Mouse (Mus musculus) splenic B cell, adult 2 months (primary cell): ENCODE results near the gene Gm8281.
"Not testable (repeated sequence)": the region's sequence is repeated elsewhere in the genome, so short reads cannot be mapped to it uniquely, and the experiment has no call there.

Source experiments
- DNase-seq: peaks from one replicate; pipeline ENCODE4 v3.0.0-alpha.2; 2011; ENCODE audit warnings: low read depth, low spot score
- H3K27me3 ChIP-seq: 2 replicates; pipeline ENCODE4 v1.6.1; 2012; ENCODE audit warnings: mild to moderate bottlenecking, low read length, moderate library complexity, mixed read lengths; ENCODE audit not compliant: control insufficient read depth, poor library complexity, insufficient read depth, severe bottlenecking
- H3K36me3 ChIP-seq: 2 replicates; pipeline ENCODE4 v1.6.1; 2012; ENCODE audit warnings: mild to moderate bottlenecking, low read length, moderate library complexity, mixed read lengths; ENCODE audit not compliant: control insufficient read depth, poor library complexity, insufficient read depth, severe bottlenecking

The Gm8281 gene

GRCm38 (mm10) chr14:5070611-5071490 is at the start of gene Gm8281:
Gene Gm8281, plus strand, starts transcription at chr14:5071040.
- H3K27me3 ChIP-seq, DNase-seq, H3K36me3 ChIP-seq: not testable (repeated sequence)

- H3K27me3 ChIP-seq, H3K36me3 ChIP-seq, DNase-seq: not testable (repeated sequence)
Observed at GRCm38 (mm10) chr14:5050329-5050728, 20.5 kb upstream of the Gm8281 start, which contains the start of gene 4930555G01Rik. Gene 4930555G01Rik, plus strand, starts transcription at chr14:5050629.

- not testable (repeated sequence) for DNase-seq, H3K36me3 ChIP-seq, H3K27me3 ChIP-seq
Observed at GRCm38 (mm10) chr14:5131219-5131618, 60.4 kb downstream of the Gm8281 start, which contains the start of gene Gm8279. Gene Gm8279, plus strand, starts transcription at chr14:5131519.
